Mouse (Mus musculus) midbrain, embryonic 12.5 days (tissue): ENCODE data around the gene St8sia4. TPM values are rescaled to one million over a fixed set of nuclear protein-coding genes. Genes with fewer than 3 reads are reported as not detected.
"Not testable (repeated sequence)": the region's sequence is repeated elsewhere in the genome, so short reads cannot be mapped to it uniquely, and the experiment has no call there.

Experiments used
- ATAC-seq: fragments of 200-750 bp; cut with Nextera tagmentation; 2 replicates; pipeline ENCODE4 v1.8.0; 2017; ENCODE audit warnings: low read depth, moderate TSS enrichment, moderate library complexity; ENCODE audit not compliant: low FRiP score
- H3K27ac ChIP-seq: fragments of 300-500 bp; sonication (generic); replicated peaks from 2 replicates; pipeline ENCODE4 v1.5.1; 2016; ENCODE audit warnings: mild to moderate bottlenecking
- H3K27me3 ChIP-seq: fragments of 300-500 bp; sonication (generic); 2 replicates; pipeline ENCODE4 v1.6.1; 2016; ENCODE audit warnings: mild to moderate bottlenecking
- H3K36me3 ChIP-seq: fragments of 300-500 bp; sonication (generic); 2 replicates; pipeline ENCODE4 v1.6.1; 2016
- H3K4me1 ChIP-seq: fragments of 300-500 bp; sonication (generic); 2 replicates; pipeline ENCODE4 v1.6.1; 2016
- H3K4me2 ChIP-seq: fragments of 300-500 bp; sonication (generic); replicated peaks from 2 replicates; pipeline ENCODE4 v1.6.1; 2016; ENCODE audit warnings: mild to moderate bottlenecking, moderate library complexity
- H3K4me3 ChIP-seq: fragments of 300-500 bp; sonication (generic); 2 replicates; pipeline ENCODE4 v1.5.1; 2016; ENCODE audit warnings: mild to moderate bottlenecking
- H3K9ac ChIP-seq: fragments of 300-500 bp; sonication (generic); replicated peaks from 2 replicates; pipeline ENCODE4 v1.6.1; 2016; ENCODE audit warnings: mild to moderate bottlenecking, moderate library complexity
- H3K9me3 ChIP-seq: fragments of 300-500 bp; sonication (generic); 2 replicates; pipeline ENCODE4 v1.6.1; 2016; ENCODE audit warnings: mild to moderate bottlenecking
- WGBS: fragments of 180-500 bp; shearing (Covaris S2); methylation state at CpG from one replicate; pipeline ENCODE4 v1.1.7; 2016; 5-methylcytosine and 5-hydroxymethylcytosine counted together
- polyA plus RNA-seq: library from polyadenylated mRNA; unstranded; fragments of >200 nt; fragmentation: Nextera tagmentation; extraction: Ambion mirVana; gene quantifications from 2 replicates; pipeline ENCODE4 v1.2.1, GENCODE M21; 2016

St8sia4 gene
- polyA plus RNA-seq, 1 experiment from 2014 or later: 21.7 TPM

DNA sequence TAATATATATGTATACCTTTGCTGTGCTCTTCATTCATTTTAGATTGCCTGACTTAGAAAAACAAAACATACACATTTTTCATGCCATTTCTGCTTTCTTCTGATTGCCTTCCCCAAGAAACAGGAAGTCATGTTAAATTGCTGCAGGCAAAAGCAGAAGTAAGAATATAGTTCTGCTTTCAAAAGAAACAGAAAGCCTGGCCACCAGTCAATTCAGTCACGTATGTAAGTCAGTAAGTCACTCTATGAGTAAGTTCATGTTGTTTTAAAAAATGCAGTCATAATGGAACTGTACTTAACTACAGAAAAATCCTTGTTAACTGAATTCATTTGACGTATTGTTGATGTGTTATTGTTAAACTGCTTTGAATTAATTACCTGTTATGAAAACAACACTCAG, 77.3 kb downstream of the St8sia4 start:
- H3K27me3 ChIP-seq: no peaks in the 10 kb centered on the region
- no peaks in the 10 kb centered on the region for H3K9me3 ChIP-seq
- H3K4me3 ChIP-seq: no peak overlapping the region
- H3K27ac ChIP-seq: no peak overlapping the region
- ATAC-seq: no peak
- no peaks in the 10 kb centered on the region for H3K4me1 ChIP-seq
- H3K36me3 ChIP-seq: no peaks in the 10 kb centered on the region; the same call in 1 of the 2 replicates
- H3K9ac ChIP-seq: no peak overlapping the region
- WGBS: 89% methylated on average over 2 of the region's 2 CpGs
- no peak overlapping the region for H3K4me2 ChIP-seq

DNA sequence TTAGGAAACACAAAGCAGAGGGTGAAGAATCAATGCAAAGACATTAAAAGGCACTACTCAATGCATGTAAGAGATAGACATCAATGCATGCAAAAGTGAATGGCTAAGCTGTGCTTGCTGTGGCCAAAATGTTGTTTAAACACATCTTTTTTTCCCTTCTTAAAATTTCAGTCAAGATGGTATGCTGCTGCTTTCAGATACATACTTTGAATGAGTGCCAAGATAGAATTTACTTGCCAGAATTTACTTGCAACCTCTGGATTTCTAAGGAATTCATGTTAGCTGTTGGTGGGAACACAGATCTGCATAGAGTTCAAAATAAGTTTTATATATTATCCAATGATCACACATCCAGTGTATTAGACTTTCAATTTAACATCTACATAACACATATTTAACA, 77.9 kb downstream of the St8sia4 start:
- no peak overlapping the region for H3K4me3 ChIP-seq
- no peak overlapping the region for H3K27ac ChIP-seq
- H3K9ac ChIP-seq: no peak overlapping the region
- H3K4me1 ChIP-seq: no peaks in the 10 kb centered on the region
- H3K9me3 ChIP-seq: no peaks in the 10 kb centered on the region
- ATAC-seq: no peak
- H3K27me3 ChIP-seq: no peaks in the 10 kb centered on the region
- no peak overlapping the region for H3K4me2 ChIP-seq
- H3K36me3 ChIP-seq: no peaks in the 10 kb centered on the region; the same call in 1 of the 2 replicates

DNA sequence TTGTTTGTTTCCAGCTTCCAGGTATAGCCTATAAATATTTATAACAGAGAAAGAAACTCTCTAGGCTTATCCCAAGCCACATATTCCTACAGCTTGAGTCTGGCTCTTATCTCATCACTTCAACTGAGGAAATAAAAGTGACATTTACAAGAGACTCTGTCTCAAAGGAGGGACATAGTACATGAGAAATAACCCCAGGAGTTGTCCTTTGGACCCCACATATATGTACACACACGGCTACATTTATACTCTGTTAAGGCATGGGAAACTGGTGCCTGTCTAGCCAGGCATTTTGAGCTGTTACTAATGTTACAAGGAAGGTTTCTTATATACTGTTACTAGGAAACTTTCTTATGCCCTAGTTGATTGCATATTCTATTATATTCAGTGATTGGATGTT, 84.1 kb downstream of the St8sia4 start:
- H3K9ac ChIP-seq: no peak overlapping the region
- H3K9me3 ChIP-seq: no peaks in the 10 kb centered on the region
- H3K4me3 ChIP-seq: no peak overlapping the region
- H3K27ac ChIP-seq: no peak overlapping the region
- no peaks in the 10 kb centered on the region for H3K36me3 ChIP-seq
- H3K4me1 ChIP-seq: no peaks in the 10 kb centered on the region
- WGBS: 79% methylated on average over 1 of the region's 1 CpGs
- no peaks in the 10 kb centered on the region for H3K27me3 ChIP-seq
- H3K4me2 ChIP-seq: no peak overlapping the region
- no peak for ATAC-seq

DNA sequence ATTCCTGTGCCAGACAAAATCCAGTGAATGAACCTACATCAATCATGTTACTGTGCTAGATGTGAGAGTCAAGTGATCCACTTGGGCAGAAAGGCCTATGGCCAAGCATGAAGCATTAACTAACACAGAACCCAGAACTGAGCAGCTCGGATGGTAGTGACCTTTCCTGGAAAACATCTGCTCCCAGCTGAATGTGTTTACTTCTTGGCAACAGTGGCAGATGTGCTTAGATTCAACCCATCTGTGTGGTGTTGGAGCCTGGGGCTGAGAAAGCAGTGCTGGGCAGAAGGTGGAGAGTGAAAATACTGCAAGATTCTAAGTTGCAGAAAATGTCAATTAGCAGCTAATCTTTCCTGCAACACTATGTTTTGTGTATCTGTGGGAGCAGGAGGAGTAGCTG, 85.1 kb downstream of the St8sia4 start:
- Histone ChIP-seq H3K27me3 (no peaks in the 10 kb centered on the region), H3K4me2 (no peak overlapping the region), H3K9me3 (no peaks in the 10 kb centered on the region), H3K27ac (no peak overlapping the region), H3K4me3 (no peak overlapping the region), H3K36me3 (no peaks in the 10 kb centered on the region), H3K4me1 (no peaks in the 10 kb centered on the region), H3K9ac (no peak overlapping the region)
- 60% methylated on average over 1 of the region's 1 CpGs for WGBS
- 0 out of 2 replicates have a peak, but pooled peaks have one; percentile 12 for ATAC-seq

DNA sequence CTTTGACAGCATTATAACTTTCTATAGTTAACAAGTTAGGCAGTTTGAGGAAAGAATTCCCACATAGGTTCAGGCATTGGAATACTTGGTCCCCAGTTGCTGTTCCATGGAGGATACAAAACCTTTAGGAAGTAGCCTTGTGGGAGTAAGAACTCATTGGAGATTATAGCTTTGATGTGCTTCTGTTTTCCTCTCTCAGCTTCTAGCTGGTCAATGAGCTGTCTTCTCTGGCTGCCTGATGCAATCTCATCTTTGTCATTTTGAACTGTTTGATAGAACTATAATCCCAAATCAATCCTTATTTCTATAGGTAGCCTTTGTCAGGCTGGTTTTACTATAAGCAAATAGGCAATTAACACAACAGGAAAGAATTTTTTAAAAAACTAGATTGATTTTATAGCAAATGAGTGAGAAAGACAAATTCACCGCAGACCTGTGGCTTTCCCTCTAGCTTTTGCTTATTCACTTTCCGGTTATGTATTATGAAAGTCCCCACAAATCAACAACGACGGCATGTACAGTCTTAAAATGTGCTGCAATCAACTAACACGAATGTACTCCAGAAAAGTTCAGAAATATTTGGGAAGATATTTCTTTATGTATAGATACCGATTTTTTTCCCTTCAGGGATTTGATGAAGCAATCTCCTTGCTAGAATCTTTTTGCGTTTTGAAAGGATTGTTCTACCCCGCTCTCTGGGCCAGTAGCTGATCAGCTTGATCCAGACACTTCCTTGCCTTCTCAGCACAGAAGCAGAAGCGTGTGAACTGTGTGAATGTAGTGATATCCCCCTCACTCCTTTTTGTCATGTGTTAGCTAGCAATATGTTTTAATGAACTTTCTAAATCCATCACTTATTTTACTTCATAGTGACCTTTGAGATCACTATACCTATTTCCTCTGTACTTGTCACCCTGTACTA, 94.5 kb downstream of the St8sia4 start:
- ATAC-seq: no peak
- no peak overlapping the region for H3K4me3 ChIP-seq
- no peak overlapping the region for H3K4me2 ChIP-seq
- H3K27me3 ChIP-seq: no peaks in the 10 kb centered on the region
- no peaks in the 10 kb centered on the region for H3K4me1 ChIP-seq
- no peak overlapping the region for H3K27ac ChIP-seq
- H3K36me3 ChIP-seq: no peaks in the 10 kb centered on the region
- H3K9me3 ChIP-seq: no peaks in the 10 kb centered on the region
- H3K9ac ChIP-seq: no peak overlapping the region
- 95% methylated on average over 9 of the region's 9 CpGs for WGBS

DNA sequence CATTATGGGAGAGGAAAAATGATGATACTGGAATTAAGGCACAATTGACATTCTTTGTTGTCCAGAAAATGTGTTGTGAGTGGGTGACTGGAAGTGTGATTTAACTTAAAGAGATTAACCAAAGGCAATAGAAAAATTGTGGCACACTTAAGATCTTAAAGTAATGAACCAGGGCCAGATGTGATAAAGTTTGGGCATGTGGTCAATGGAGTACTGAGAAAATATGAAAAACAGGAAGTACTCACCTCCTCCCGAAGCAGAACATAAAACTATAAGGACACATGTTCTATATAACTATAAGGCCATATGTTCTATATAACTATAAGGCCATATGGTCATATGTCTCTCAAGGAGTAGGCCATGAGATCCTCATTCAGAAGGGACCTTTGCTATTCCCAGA, 96.3 kb downstream of the St8sia4 start:
- WGBS: 82% methylated on average over 1 of the region's 1 CpGs
- Histone ChIP-seq H3K4me3 (no peak overlapping the region), H3K4me2 (no peak overlapping the region), H3K9me3 (no peaks in the 10 kb centered on the region), H3K36me3 (no peaks in the 10 kb centered on the region), H3K4me1 (no peaks in the 10 kb centered on the region), H3K27ac (no peak overlapping the region), H3K9ac (no peak overlapping the region), H3K27me3 (no peaks in the 10 kb centered on the region)
- ATAC-seq: no peak

DNA sequence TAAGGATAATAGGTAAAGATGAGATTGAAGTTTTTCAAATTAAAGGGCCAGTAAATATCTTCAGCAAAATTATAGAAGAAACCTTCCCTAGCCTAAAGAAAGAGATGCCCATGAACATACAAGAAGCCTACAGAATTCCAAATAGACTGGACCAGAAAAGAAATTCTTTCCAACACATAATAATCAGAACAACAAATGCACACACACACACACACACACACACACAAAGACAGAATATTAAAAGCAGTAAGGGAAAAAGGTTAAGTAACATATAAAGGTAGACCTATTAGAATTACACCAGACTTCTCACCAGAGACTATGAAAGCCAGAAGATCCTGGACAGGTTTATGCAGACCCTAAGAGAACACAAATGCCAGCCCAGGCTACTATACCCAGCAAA, 112.8 kb downstream of the St8sia4 start:
- H3K27ac ChIP-seq, H3K4me2 ChIP-seq, H3K9ac ChIP-seq, H3K36me3 ChIP-seq, H3K9me3 ChIP-seq, H3K4me1 ChIP-seq, ATAC-seq, H3K4me3 ChIP-seq, H3K27me3 ChIP-seq: not testable (repeated sequence)

DNA sequence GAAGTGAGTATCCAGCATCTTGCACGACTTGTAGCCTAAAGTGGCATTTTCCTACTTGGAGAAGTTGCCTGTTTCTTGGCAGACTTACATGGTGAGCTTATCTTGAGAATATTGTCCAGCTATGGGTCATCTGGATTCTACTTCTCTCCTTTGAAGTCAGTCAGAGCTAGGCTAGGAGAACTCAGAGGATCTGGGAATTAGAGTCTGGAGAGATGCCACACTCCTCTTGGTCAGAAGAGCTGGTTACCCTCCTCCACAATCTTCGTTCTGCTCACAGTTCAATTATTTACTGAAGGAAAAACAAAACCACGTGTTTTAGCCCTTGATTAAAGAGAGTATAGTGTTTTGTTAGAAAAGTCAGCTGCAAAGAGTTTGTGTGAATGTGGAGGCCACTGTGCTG, 125.9 kb downstream of the St8sia4 start:
- no peak for ATAC-seq
- Histone ChIP-seq H3K36me3 (no peaks in the 10 kb centered on the region), H3K27me3 (no peaks in the 10 kb centered on the region), H3K9ac (no peak overlapping the region), H3K4me1 (no peaks in the 10 kb centered on the region), H3K4me3 (no peak overlapping the region), H3K9me3 (no peaks in the 10 kb centered on the region), H3K4me2 (no peak overlapping the region), H3K27ac (no peak overlapping the region)
- 64% methylated on average over 3 of the region's 3 CpGs for WGBS
